Mouse (Mus musculus): ENCODE data around the gene Gale. TPM values are rescaled to one million over a fixed set of nuclear protein-coding genes. Genes with fewer than 3 reads are reported as not detected.

The Gale gene
- total and polyA plus RNA-seq, 3 experiments = 23.8 to 40.5 (median 32.9) TPM

- Histone ChIP-seq H3K27me3 (replicated peaks) (no peaks in the 10 kb centered on the region), H3K36me3 (replicated peaks in 1 of 2; ENCODE audit: control insufficient read depth in 1 of 2, insufficient read depth in 1 of 2, low read length in 1 of 2) (peaks cover 38 to 69% of the 10 kb centered on the region in 2 experiments), H3K4me1 (ENCODE audit: control insufficient read depth in 1 of 2, insufficient read depth in 2 of 2) (peaks cover 7 to 34% of the 10 kb centered on the region in 2 experiments; a peak in 3 of 4 replicates), H3K4me2 (ENCODE audit: insufficient read depth, low read depth, poor library complexity, severe bottlenecking) (no peak overlapping the region), H3K4me3 (replicated peaks in 1 of 3; ENCODE audit: low read depth in 2 of 3, low read length in 2 of 3, poor library complexity in 1 of 3) (no peak overlapping the region), H3K9ac (ENCODE audit: insufficient read depth, low read depth) (no peak overlapping the region), H3K9me3 (replicated peaks; ENCODE audit: low read length) (no peaks in the 10 kb centered on the region), H3K27ac (ENCODE audit: insufficient read depth, low read depth) (no peak overlapping the region), H3K79me2 (replicated peaks; ENCODE audit: control insufficient read depth, extremely low read depth, insufficient read depth, poor library complexity, severe bottlenecking) (no peaks in the 10 kb centered on the region)
- dilution Hi-C loops (cut with MboI; ENCODE audit: extremely low pct_ligation_motif_present, extremely low pct_unique_long_range_greater_than_20kb, low sequenced_read_pairs) (no loop called here), in situ Hi-C loops (cut with MboI; ENCODE audit: low pct_ligation_motif_present, low pct_unique_long_range_greater_than_20kb, low sequenced_read_pairs) (no loop called here)
- no peak for DNase-seq (ENCODE audit: extremely low read depth)
- TF ChIP-seq MEF2A (IDR thresholded peaks at IDR 0.05; ENCODE audit: borderline replicate concordance, low read depth, low read length) (no peak), MAZ (IDR thresholded peaks at IDR 0.05; ENCODE audit: low read depth, low read length) (no peak), ZNF384 (IDR thresholded peaks at IDR 0.05; ENCODE audit: low read depth, low read length) (no peak), MAFK (IDR thresholded peaks at IDR 0.05; ENCODE audit: insufficient replicate concordance, low read length) (no peak), USF1 (IDR thresholded peaks at IDR 0.05; ENCODE audit: low read depth, low read length) (no peak), NELFE (IDR thresholded peaks at IDR 0.05; ENCODE audit: low read depth, low read length) (no peak), E2F4 (IDR thresholded peaks at IDR 0.05; ENCODE audit: insufficient replicate concordance, low read depth, low read length) (no peak), POLR2AphosphoS2 (IDR thresholded peaks at IDR 0.05; ENCODE audit: low read depth, low read length) (no peak), BHLHE40 (IDR thresholded peaks at IDR 0.05; ENCODE audit: low read depth, low read length) (no peak), ELF1 (IDR thresholded peaks at IDR 0.05; ENCODE audit: low read depth, low read length) (no peak), MAX (IDR thresholded peaks at IDR 0.05; ENCODE audit: low read length) (no peak), PAX5 (IDR thresholded peaks at IDR 0.05; ENCODE audit: low read length) (no peak), MXI1 (IDR thresholded peaks at IDR 0.05; ENCODE audit: low read depth, low read length) (no peak), KAT2A (IDR thresholded peaks at IDR 0.05; ENCODE audit: insufficient replicate concordance, low read length) (no peak), USF2 (conservative IDR thresholded peaks at IDR 0.05; ENCODE audit: low read depth, low read length) (no peak), TBP (conservative IDR thresholded peaks at IDR 0.05; ENCODE audit: low read depth, low read length) (no peak), JUND (conservative IDR thresholded peaks at IDR 0.05; ENCODE audit: low read depth, low read length) (no peak), ETS1 (conservative IDR thresholded peaks at IDR 0.05; ENCODE audit: low read depth, low read length) (no peak), NRF1 (IDR thresholded peaks at IDR 0.05; ENCODE audit: low read depth, low read length) (no peak)
Measured at GRCm38 (mm10) chr4:135962198-135962597, 1.3 kb upstream of the Gale start.

- dilution Hi-C loops (cut with MboI; ENCODE audit: extremely low pct_ligation_motif_present, extremely low pct_unique_long_range_greater_than_20kb, low sequenced_read_pairs) = no loop called here
- in situ Hi-C loops (cut with MboI; ENCODE audit: low pct_ligation_motif_present, low pct_unique_long_range_greater_than_20kb, low sequenced_read_pairs) = no loop called here
- peaks cover 7 to 33% of the 10 kb centered on the region in 2 experiments; a peak in 3 of 4 replicates for H3K4me1 ChIP-seq (ENCODE audit: control insufficient read depth in 1 of 2, insufficient read depth in 2 of 2)
- TF ChIP-seq ZMIZ1 (IDR thresholded peaks at IDR 0.05; ENCODE audit: low read depth, low read length) (no peak), MEF2A (IDR thresholded peaks at IDR 0.05; ENCODE audit: borderline replicate concordance, low read depth, low read length) (no peak), MAX (IDR thresholded peaks at IDR 0.05; ENCODE audit: low read length) (no peak), USF2 (conservative IDR thresholded peaks at IDR 0.05; ENCODE audit: low read depth, low read length) (no peak), JUN (IDR thresholded peaks at IDR 0.05; ENCODE audit: insufficient read depth, low read depth, low read length) (no peak), IRF4 (IDR thresholded peaks at IDR 0.05; ENCODE audit: low read depth, low read length) (no peak), ELF1 (IDR thresholded peaks at IDR 0.05; ENCODE audit: low read depth, low read length) (no peak), CHD1 (IDR thresholded peaks at IDR 0.05; ENCODE audit: low read depth, low read length) (no peak), KAT2A (IDR thresholded peaks at IDR 0.05; ENCODE audit: insufficient replicate concordance, low read length) (no peak), POLR2AphosphoS2 (IDR thresholded peaks at IDR 0.05; ENCODE audit: low read depth, low read length) (no peak), ETS1 (conservative IDR thresholded peaks at IDR 0.05; ENCODE audit: low read depth, low read length) (0 out of 2 replicates have a peak, but pooled peaks have one; percentile 7), CHD2 (IDR thresholded peaks at IDR 0.05; ENCODE audit: low read length) (peak; percentile 45; the same call in 1 of the 2 replicates), RAD21 (IDR thresholded peaks at IDR 0.05; ENCODE audit: low read depth, low read length) (no peak)
- no peaks in the 10 kb centered on the region for H3K27me3 ChIP-seq (replicated peaks)
- DNase-seq (ENCODE audit: extremely low read depth) = no peak
- H3K4me2 ChIP-seq (ENCODE audit: insufficient read depth, low read depth, poor library complexity, severe bottlenecking) = peak overlapping the region; percentile 65
- H3K9ac ChIP-seq (ENCODE audit: insufficient read depth, low read depth) = peak overlapping the region; percentile 85
- peak overlapping the region; percentile 61 for H3K27ac ChIP-seq (ENCODE audit: insufficient read depth, low read depth)
- H3K9me3 ChIP-seq (replicated peaks; ENCODE audit: low read length) = no peaks in the 10 kb centered on the region
- peaks cover 41 to 71% of the 10 kb centered on the region in 2 experiments for H3K36me3 ChIP-seq (replicated peaks in 1 of 2; ENCODE audit: control insufficient read depth in 1 of 2, insufficient read depth in 1 of 2, low read length in 1 of 2)
- no peaks in the 10 kb centered on the region for H3K79me2 ChIP-seq (replicated peaks; ENCODE audit: control insufficient read depth, extremely low read depth, insufficient read depth, poor library complexity, severe bottlenecking)
- peak overlapping the region; percentile 75 to 92 (median 78) for H3K4me3 ChIP-seq (replicated peaks in 1 of 3; ENCODE audit: low read depth in 2 of 3, low read length in 2 of 3, poor library complexity in 1 of 3)
Measured at GRCm38 (mm10) chr4:135962946-135963345, 581 bp upstream of the Gale start.

Data from CH12.LX (cell line).